Mouse (Mus musculus): ENCODE data around the gene Rai1. TPM values are rescaled to one million over a fixed set of nuclear protein-coding genes. Genes with fewer than 3 reads are reported as not detected.

Gene Rai1
- total and polyA plus RNA-seq, 2 experiments, result 2.7 to 12.9 TPM

- H3K4me1 ChIP-seq (ENCODE audit: control insufficient read depth, insufficient read depth, low read length), result peaks cover 7% of the 10 kb centered on the region
- DNase-seq (ENCODE audit: extremely low read depth, low read depth, low spot score), result no peak
- no peak overlapping the region for H3K27ac ChIP-seq (replicated peaks; ENCODE audit: insufficient read depth, low read depth, low read length)
- 0 out of 2 replicates have a peak, but pooled peaks cover 4% of the 10 kb centered on the region for H3K79me2 ChIP-seq (ENCODE audit: control insufficient read depth, insufficient read depth, low read length)
- no peaks in the 10 kb centered on the region for H3K27me3 ChIP-seq (ENCODE audit: control insufficient read depth, insufficient read depth, low read length)
- 72% methylated on average over 2 of the region's 2 CpGs for WGBS
- no peak for TF ChIP-seq CTCF (IDR thresholded peaks at IDR 0.05; ENCODE audit: low read depth, low read length)
- TF ChIP-seq POLR2A (IDR thresholded peaks at IDR 0.05; ENCODE audit: extremely low read depth, insufficient read depth, low read length), result no peak
- H3K36me3 ChIP-seq (ENCODE audit: control insufficient read depth, insufficient read depth, low read length), result no peaks in the 10 kb centered on the region
- no peak overlapping the region for H3K4me3 ChIP-seq (ENCODE audit: insufficient read depth, low read depth, low read length)
- no peak overlapping the region for H3K9ac ChIP-seq (ENCODE audit: low read depth, low read length)
These were observed 77.9 kb downstream of the Rai1 start for GRCm38 (mm10) chr11:60182741-60183140.

- Histone ChIP-seq H3K27ac (replicated peaks; ENCODE audit: insufficient read depth, low read depth, low read length) (no peak overlapping the region), H3K4me3 (ENCODE audit: insufficient read depth, low read depth, low read length) (no peak overlapping the region), H3K27me3 (ENCODE audit: control insufficient read depth, insufficient read depth, low read length) (no peaks in the 10 kb centered on the region), H3K4me1 (ENCODE audit: control insufficient read depth, insufficient read depth, low read length) (no peaks in the 10 kb centered on the region; the same call in 1 of the 2 replicates), H3K36me3 (ENCODE audit: control insufficient read depth, insufficient read depth, low read length) (no peaks in the 10 kb centered on the region), H3K79me2 (ENCODE audit: control insufficient read depth, insufficient read depth, low read length) (0 out of 2 replicates have a peak, but pooled peaks cover 4% of the 10 kb centered on the region), H3K9ac (ENCODE audit: low read depth, low read length) (no peak overlapping the region)
- TF ChIP-seq CTCF (IDR thresholded peaks at IDR 0.05; ENCODE audit: low read depth, low read length), result no peak
- TF ChIP-seq POLR2A (IDR thresholded peaks at IDR 0.05; ENCODE audit: extremely low read depth, insufficient read depth, low read length), result no peak
- 86% methylated on average over 22 of the region's 22 CpGs for WGBS
- no peak for DNase-seq (ENCODE audit: extremely low read depth, low read depth, low spot score)
These were observed 79.8 kb downstream of the Rai1 start for GRCm38 (mm10) chr11:60184346-60185325.

- Histone ChIP-seq H3K27ac (replicated peaks; ENCODE audit: insufficient read depth, low read depth, low read length) (no peak overlapping the region), H3K4me1 (ENCODE audit: control insufficient read depth, insufficient read depth, low read length) (no peaks in the 10 kb centered on the region; the same call in 1 of the 2 replicates), H3K79me2 (ENCODE audit: control insufficient read depth, insufficient read depth, low read length) (no peaks in the 10 kb centered on the region), H3K9ac (ENCODE audit: low read depth, low read length) (no peak overlapping the region), H3K27me3 (ENCODE audit: control insufficient read depth, insufficient read depth, low read length) (no peaks in the 10 kb centered on the region), H3K4me3 (ENCODE audit: insufficient read depth, low read depth, low read length) (no peak overlapping the region), H3K36me3 (ENCODE audit: control insufficient read depth, insufficient read depth, low read length) (no peaks in the 10 kb centered on the region)
- no peak for DNase-seq (ENCODE audit: extremely low read depth, low read depth, low spot score)
- TF ChIP-seq CTCF (IDR thresholded peaks at IDR 0.05; ENCODE audit: low read depth, low read length) (no peak), POLR2A (IDR thresholded peaks at IDR 0.05; ENCODE audit: extremely low read depth, insufficient read depth, low read length) (no peak)
- 83% methylated on average over 20 of the region's 20 CpGs for WGBS
These were observed 80.8 kb downstream of the Rai1 start for GRCm38 (mm10) chr11:60185396-60186231.

- Histone ChIP-seq H3K4me1 (ENCODE audit: control insufficient read depth, insufficient read depth, low read length) (no peaks in the 10 kb centered on the region; the same call in 1 of the 2 replicates), H3K9ac (ENCODE audit: low read depth, low read length) (no peak overlapping the region), H3K4me3 (ENCODE audit: insufficient read depth, low read depth, low read length) (no peak overlapping the region), H3K36me3 (ENCODE audit: control insufficient read depth, insufficient read depth, low read length) (no peaks in the 10 kb centered on the region), H3K79me2 (ENCODE audit: control insufficient read depth, insufficient read depth, low read length) (no peaks in the 10 kb centered on the region), H3K27me3 (ENCODE audit: control insufficient read depth, insufficient read depth, low read length) (no peaks in the 10 kb centered on the region), H3K27ac (replicated peaks; ENCODE audit: insufficient read depth, low read depth, low read length) (no peak overlapping the region)
- no peak for DNase-seq (ENCODE audit: extremely low read depth, low read depth, low spot score)
- 90% methylated on average over 11 of the region's 11 CpGs for WGBS
- TF ChIP-seq CTCF (IDR thresholded peaks at IDR 0.05; ENCODE audit: low read depth, low read length) (no peak), POLR2A (IDR thresholded peaks at IDR 0.05; ENCODE audit: extremely low read depth, insufficient read depth, low read length) (no peak)
These were observed 82.3 kb downstream of the Rai1 start for GRCm38 (mm10) chr11:60187070-60187469.

- Histone ChIP-seq H3K27me3 (ENCODE audit: control insufficient read depth, insufficient read depth, low read length) (no peaks in the 10 kb centered on the region), H3K4me1 (ENCODE audit: control insufficient read depth, insufficient read depth, low read length) (no peaks in the 10 kb centered on the region), H3K9ac (ENCODE audit: low read depth, low read length) (no peak overlapping the region), H3K4me3 (ENCODE audit: insufficient read depth, low read depth, low read length) (no peak overlapping the region), H3K36me3 (ENCODE audit: control insufficient read depth, insufficient read depth, low read length) (no peaks in the 10 kb centered on the region), H3K79me2 (ENCODE audit: control insufficient read depth, insufficient read depth, low read length) (no peaks in the 10 kb centered on the region), H3K27ac (replicated peaks; ENCODE audit: insufficient read depth, low read depth, low read length) (no peak overlapping the region)
- WGBS, result 94% methylated on average over 25 of the region's 25 CpGs
- TF ChIP-seq CTCF (IDR thresholded peaks at IDR 0.05; ENCODE audit: low read depth, low read length) (no peak), POLR2A (IDR thresholded peaks at IDR 0.05; ENCODE audit: extremely low read depth, insufficient read depth, low read length) (no peak)
- DNase-seq (ENCODE audit: extremely low read depth, low read depth, low spot score), result no peak
These were observed 83.6 kb downstream of the Rai1 start for GRCm38 (mm10) chr11:60188275-60188853.
